Mouse (Mus musculus) urinary bladder, postnatal 10 days (tissue): ENCODE data around the gene Baz1a.

Experiments
- DNase-seq: peaks from one replicate; pipeline ENCODE4 v3.0.0; 2022; ENCODE audit warnings: low spot score

Baz1a gene

DNA sequence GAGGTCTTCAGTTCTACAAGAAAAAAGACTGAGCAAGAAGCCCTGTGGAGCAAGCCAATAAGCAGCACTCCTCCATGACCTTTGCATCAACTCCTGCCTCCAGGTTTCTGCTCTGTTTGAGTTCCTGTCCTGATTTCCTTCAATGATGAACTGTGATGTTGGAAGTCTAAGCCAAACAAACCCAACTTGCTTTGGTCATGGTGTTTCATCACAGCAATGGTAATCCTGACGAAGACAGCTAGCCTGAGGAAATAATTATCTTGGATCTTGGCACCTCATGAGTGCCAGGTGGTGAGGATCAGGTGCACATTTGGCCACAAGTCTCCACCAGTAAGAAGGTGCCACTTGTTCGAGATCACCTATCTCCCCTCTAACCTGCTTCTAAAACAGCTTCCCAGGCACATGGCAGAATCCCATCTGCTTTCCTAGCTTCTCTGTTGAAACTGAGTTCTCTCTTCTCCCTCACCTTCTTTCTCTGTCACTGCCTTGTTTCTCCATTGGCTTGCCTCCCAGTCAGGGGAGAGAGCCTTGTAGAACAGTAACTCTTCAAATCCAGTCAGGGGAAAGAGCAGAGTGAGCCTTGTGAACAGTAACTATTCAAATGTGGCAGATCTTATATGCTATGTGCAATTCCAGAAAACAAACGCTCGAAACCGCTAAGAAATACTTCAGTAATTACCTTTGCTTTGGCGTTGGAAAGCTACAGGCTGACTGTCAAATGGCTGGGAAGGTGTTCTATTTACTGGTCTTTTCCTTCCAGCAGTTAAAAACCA is at the start of gene Baz1a:
Gene Baz1a, minus strand, starts transcription at position 723 of the 773 bp plus-strand sequence.
- no peak for DNase-seq

GRCm38 (mm10) chr12:55062141-55062540 is 48.0 kb upstream of the Baz1a start:
- DNase-seq = no peak

- no peak for DNase-seq
These were observed 46.9 kb upstream of the Baz1a start for GRCm38 (mm10) chr12:55061006-55061405.

DNA sequence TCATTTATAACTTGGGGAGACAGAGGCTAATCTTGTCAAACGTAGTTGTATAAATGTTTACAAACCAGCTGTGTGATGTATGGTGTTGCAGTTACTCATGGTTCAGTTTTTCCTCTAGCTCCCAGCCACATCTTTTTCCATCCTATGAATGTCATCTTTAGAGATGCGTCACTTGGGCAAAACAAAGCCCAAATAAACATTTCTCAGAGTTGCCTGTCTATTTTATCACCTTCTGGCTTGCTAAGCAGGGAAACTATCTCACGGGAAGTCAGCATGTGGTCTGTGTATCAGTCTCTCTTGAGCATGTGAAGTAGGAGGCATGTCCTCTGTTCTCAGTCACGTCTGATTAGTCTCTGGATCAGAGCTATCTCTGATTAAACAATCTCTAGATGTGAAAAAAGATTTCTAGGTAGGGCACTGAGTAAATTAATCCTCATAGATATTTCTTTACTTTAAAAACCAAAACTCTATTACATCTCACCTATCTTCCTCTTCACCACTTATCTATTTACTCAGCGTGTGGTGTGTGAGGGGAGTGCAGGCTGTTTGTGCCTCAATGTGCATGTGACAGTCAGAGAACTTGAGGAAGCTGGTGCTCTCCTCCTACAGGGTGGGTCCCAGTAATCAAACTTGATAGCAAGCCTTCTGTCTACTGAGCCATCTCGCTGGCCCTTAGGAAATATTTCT is 46.2 kb upstream of the Baz1a start:
- DNase-seq = no peak

DNA sequence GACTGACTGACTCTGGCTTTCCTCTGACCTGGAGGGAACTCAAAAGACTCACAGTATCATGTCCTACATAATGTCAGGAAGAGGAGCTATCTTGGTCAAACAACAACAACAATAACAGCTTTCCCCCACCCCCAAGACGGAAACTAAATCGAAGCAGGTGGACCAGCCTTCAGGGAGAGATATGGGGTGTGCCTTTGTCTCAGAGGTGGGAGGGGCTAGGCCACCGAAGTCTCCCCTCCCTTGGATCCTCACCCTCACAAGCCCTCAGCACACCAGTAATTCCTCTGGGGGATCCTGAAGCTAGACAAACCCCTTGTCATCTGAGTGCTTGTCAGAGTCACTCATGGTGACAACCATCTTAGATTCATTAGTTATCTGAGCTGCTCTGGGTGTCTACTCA is 45.7 kb upstream of the Baz1a start:
- no peak for DNase-seq

DNA sequence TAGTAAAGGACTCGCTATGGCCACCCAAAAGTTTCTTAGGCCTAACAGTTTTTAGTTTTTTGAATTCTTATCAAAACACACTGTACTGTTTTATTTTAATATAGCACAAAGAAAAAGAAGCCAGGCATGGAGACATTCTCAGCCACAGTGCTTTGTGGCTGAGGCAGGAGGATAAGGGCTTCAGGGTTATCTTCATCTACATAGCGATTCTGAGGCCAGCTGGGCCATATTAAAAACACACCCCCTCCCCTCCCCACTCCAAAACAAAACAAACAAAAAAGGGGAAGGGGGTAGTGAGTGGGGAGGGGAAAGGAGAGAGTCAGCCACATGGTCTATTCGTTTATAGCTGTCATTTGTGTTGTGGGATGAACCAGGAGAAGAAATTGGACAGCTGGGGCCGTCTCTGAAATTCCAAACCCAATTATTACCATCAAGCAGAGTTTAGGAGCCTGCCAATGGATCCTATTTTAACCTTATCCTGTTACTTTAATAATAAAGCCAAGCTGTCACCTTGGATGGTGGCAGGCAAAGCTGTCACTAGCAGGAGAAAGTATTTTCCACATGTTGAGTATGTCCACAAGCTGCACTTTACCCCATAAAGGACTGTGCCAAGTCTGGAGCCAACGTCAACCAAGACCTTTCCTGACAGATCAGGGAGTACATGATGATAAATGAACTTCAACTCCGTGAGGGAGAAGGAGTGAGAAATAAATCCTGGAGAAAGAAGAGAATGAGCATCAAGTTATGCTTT is 44.9 kb upstream of the Baz1a start:
- DNase-seq = no peak

DNA sequence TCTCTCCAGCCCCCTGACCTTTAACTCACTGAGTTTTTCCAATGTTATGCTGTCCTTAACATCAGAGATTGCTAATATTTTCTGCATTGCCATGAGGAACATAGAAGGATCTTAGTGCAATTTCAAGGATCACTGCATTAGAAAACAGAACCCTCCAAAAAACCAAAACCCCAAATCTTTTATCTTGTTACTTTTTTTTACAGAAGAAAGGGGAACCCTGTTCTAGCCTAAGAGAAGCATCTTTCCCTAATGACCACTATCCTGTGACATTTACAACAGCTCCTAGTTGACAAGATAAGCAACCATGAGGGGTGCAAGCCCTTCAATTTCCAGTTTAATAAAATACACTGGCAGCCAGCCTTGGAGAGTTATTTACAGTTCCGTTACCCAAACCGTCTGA is 42.6 kb upstream of the Baz1a start:
- DNase-seq = no peak

- no peak for DNase-seq
These were observed 40.5 kb upstream of the Baz1a start for GRCm38 (mm10) chr12:55054551-55055241.

DNA sequence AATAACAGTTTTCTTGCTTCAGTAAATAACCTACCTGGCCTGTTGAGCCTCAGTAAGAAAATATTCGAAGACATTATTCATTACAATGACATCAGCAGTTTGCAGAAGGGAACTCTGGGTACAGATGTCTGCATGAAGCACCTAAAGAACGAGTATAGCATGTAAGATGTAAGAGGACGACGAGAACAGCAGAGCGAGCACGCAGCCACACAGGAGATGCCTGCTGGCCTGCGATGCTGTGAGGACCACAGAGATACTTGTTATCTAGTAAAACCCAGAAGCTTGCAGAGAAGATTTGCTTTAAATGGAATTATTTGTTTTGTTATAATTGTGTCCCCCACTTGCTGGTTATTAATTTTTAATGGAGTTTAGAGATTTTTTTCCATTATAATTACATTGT is 39.1 kb upstream of the Baz1a start:
- DNase-seq = no peak

DNA sequence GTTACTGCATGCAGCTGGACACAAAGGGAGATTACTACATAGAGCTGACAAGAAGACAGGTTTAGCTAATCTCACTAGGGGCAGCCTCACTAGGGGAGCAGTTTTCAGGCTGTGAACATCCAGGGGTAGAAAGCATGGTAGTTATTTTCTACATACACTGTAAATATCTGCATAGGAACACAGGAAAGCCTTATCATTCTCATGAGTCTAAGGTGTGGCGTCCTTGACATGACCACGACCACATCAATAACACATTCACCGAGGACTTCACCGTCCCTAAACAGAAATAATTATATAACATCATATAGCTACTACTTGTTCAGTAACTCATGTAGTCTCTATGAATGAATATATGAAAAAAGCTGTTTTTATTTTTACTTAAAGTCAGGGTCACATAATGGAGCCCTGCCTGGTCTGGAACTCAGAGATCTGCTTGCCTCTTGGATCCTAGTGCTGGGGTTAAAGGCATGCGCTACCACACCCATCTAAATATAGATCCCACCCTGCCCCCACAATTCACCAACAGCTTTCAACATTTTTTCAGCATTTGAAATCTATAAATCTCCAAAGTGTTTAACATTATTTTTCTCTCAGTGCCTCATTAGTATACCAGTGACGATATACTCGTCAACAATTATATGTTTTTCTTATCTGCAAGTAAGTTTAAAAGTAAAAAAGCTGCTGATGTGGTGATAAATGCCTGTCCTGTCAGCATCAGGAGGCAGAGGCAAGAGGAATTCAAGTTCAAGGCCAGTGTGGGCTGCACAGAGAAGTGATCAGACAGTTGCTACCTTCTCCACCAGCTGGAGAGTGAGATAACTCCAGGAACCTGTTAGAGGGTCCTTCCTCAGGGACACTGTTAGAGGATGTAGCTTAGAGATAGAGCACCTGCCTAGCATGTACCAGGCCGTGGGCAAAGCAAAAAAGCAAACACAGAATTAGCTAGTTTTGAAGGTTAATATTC is 37.3 kb upstream of the Baz1a start:
- no peak for DNase-seq

- DNase-seq = no peak
These were observed 35.7 kb upstream of the Baz1a start for GRCm38 (mm10) chr12:55049731-55050353.

DNA sequence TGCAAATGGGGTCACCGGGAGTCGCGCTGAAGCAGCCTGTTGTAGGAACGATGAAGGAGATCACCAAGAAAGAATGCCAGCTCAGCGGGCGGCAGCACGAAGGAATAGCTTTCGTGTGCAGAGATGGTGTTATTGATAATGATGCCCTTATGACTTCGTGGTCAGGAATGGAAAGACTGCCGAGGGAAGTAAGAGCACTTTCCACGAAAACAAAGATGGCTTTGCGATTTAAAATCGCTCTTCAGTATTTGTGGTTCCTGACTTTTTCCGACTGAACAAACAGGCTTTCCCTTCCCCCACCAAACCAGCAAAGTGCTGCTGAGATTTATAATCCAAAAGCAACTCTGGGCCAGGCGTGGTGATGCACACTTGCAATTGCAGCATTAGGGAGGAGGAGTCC is 26.9 kb upstream of the Baz1a start:
- DNase-seq = no peak

DNA sequence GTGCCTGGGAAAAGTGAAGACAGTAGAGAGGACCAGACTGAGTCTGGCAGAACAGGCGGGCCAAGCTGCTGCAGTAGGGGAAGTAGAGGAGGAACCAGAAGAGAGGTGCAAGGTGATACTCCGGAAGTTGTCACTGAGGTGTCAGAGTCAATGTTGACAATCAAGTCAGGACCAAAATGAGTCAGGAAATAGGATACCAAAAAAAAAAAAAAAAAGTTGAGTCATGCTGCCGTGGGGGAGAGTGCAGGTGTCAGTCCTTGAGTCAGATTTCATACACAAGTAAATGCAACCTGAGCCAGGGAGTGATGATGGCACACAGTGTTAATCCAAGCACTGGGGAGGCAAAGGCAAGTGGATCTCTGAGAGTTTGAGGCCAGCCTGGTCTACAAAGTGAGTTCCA is 12.9 kb upstream of the Baz1a start:
- DNase-seq = no peak

GRCm38 (mm10) chr12:55023284-55023683 is 9.1 kb upstream of the Baz1a start:
- DNase-seq = no peak

DNA sequence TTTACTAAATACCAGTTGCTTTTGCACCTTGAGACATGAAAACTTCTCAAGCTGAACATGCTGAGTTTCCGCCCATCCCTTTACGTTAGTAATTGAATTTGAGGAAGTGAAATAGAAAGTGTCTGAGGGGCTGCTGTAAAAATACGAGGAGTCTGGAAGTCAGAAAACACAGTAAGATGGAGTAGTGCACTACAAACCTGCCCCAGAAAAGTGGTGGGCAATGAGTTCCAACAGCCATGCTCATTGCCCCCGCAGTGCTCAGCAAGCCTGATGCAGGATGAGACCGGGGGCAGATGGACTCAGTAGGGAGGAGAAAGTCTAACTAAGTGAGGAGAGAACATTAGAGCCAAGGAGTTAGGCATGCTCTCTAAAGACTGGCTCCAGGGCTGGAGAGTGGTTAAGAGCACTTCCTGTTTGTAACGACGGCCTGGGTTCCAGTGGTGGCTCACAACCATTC is 5.3 kb upstream of the Baz1a start:
- no peak for DNase-seq

DNA sequence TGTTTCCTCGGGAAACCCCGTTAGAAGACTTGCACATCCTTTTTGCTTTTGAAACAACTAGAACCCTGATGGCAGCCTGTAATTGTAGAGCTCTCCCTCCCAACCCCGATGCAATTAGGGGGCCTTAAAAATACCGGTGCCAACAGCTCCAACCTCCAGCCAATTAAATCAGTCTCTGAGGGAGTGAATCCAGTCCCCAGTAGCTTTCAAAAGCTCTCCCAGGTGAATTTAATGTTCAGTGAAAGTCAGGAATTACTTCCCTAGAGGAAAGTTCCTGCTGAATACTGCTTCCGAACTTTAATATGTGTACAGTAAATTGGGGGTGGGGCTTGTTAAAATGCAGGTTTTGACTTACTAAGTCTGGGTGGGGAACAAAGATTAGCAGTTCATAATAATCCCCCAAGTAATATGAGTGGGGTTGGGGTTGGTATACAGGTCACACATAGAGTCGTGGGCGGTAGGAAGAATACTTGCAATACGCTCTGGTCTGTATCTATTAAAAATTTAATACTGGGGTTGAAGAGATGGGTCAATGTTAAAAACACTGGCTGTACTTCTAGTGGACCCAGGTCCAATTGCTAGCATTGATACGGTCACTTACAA is 3.1 kb upstream of the Baz1a start:
- no peak for DNase-seq

DNA sequence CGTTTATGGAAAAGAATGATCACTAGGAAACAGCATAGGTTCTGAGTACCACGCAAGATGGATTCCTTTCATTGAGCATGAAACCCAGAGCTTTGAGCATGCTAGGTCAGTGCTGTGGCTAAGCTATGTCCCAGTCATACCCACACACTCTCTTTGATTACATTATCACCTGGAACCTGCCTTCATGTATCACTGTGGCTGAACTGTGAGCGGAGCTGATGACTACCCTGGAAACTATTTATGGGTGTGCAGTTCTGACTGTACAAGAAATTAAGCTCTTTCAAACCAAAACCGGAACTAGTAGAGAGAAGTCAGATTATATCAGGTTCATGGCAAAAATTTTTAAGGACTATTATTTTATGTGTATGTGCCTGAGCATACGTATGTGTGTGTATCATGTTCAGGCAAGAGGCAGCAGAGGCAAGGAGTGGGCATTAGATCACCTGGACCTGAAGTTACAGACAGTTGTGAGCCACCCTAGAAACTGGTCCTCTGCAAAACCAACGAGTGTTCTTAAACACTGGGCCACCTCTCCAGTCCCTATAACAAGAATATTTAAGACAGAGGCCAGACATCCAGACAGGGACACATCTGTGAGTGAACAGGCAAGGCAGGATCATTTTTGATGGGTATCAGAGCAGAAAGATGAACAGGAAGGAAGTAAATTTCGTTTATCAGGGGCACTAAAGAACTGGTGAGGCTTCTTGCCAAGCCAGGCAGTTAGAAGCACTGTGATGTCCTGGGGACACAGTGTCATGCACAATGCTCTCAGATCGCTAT is 2.4 kb upstream of the Baz1a start:
- DNase-seq = no peak

DNA sequence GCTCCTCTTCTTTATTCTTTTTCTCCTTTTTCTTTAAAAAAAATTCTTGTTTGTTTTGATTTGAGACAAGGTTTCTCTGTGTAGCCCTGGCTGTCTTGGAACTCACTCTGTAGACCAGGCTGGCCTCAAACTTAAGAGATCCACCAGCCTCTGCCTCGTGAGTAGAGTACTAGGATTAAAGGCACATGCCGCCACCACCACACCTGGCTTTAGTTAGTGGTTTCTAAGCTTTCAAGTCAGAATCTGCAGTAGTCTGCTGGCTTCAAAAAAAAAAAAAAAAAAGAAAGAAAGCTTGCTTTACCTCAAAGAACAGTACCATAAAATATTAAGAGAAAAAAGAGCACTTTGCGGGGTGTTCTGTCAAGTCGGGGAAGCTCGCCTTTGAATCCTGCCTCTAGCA is 1.3 kb upstream of the Baz1a start:
- DNase-seq = no peak

DNA sequence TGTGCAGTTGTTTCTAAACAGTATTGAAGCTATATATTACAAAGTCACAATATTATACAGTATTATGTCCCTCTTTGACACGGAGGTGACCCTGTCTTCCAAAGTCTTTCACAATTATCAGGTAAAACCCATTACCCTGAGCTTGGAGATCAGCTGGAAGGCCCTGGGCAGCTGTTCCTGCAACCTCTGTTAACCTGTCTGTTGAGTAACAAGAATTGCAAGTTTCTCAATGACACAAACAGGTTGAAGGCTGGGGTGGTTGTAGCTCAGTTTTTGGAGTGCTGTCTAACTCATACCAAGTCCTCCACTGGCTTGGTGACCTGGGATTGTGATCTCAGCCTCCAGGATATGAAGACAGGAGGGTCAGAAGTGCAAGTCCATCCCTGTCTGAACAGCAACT is 1.1 kb downstream of the Baz1a start:
- no peak for DNase-seq
